Mouse (Mus musculus) spleen, adult 2 months (tissue): ENCODE data around the gene Fam160a1. TPM values are rescaled to one million over a fixed set of nuclear protein-coding genes. Genes with fewer than 3 reads are reported as not detected.

ENCODE experiments used
- DNase-seq, 2 experiments: peaks; one replicate each; pipeline versions ENCODE4 v3.0.0 to v3.0.0-alpha.2; 2012 to 2021; ENCODE audit warnings: low spot score in 2 of 2, low read depth in 1 of 2
- H3K27ac ChIP-seq: fragments of 200-500 bp; 2 replicates; pipeline ENCODE4 v1.5.1; 2012; ENCODE audit warnings: low read length, inconsistent platforms; ENCODE audit not compliant: insufficient read depth
- H3K27me3 ChIP-seq: fragments of 200-500 bp; 2 replicates; pipeline ENCODE4 v1.6.1; 2012; ENCODE audit warnings: mild to moderate bottlenecking, moderate library complexity, low read length, inconsistent platforms; ENCODE audit not compliant: control insufficient read depth, insufficient read depth
- H3K36me3 ChIP-seq: fragments of 200-500 bp; 2 replicates; pipeline ENCODE4 v1.6.1; 2012; ENCODE audit warnings: mild to moderate bottlenecking, low read length, inconsistent platforms; ENCODE audit not compliant: control insufficient read depth, insufficient read depth
- H3K4me1 ChIP-seq: fragments of 200-500 bp; 2 replicates; pipeline ENCODE4 v1.6.1; 2011; ENCODE audit warnings: inconsistent platforms; ENCODE audit not compliant: control insufficient read depth, insufficient read depth, insufficient read length
- H3K4me3 ChIP-seq: fragments of 200-500 bp; 2 replicates; pipeline ENCODE4 v1.5.1; 2011; ENCODE audit warnings: mild to moderate bottlenecking, inconsistent platforms; ENCODE audit not compliant: insufficient read depth, insufficient read length; ENCODE audit errors: extremely low read depth
- CTCF ChIP-seq: fragments of 200-500 bp; IDR thresholded peaks from 2 replicates; pipeline ENCODE4 v1.5.1; 2011; ENCODE audit warnings: mild to moderate bottlenecking, inconsistent platforms; ENCODE audit not compliant: insufficient read depth, insufficient read length, insufficient replicate concordance; ENCODE audit errors: extremely low read depth
- POLR2A ChIP-seq: fragments of 200-500 bp; IDR thresholded peaks from 2 replicates; pipeline ENCODE4 v1.6.1; 2011; ENCODE audit warnings: low read depth, low read length, inconsistent platforms
- WGBS: fragments of 180-500 bp; shearing (Covaris S2); methylation state at CpG from one replicate; pipeline ENCODE4 v1.1.7; 2018; 5-methylcytosine and 5-hydroxymethylcytosine counted together
- polyA plus RNA-seq: library from polyadenylated mRNA; depleted of rRNA; stranded (reverse); fragments of >200 nt; gene quantifications from 2 replicates; pipeline ENCODE4 v1.2.3, GENCODE M21; 2012

Gene Fam160a1
- polyA plus RNA-seq, 1 experiment = 0.58 TPM

- H3K4me3 ChIP-seq = no peak overlapping the region
- H3K4me1 ChIP-seq = no peaks in the 10 kb centered on the region
- no peak overlapping the region for H3K27ac ChIP-seq
- H3K36me3 ChIP-seq = no peaks in the 10 kb centered on the region
- WGBS = 86% methylated on average over 5 of the region's 5 CpGs
- DNase-seq = no peak
- H3K27me3 ChIP-seq = no peaks in the 10 kb centered on the region
- TF ChIP-seq CTCF (no peak), POLR2A (no peak)
Measured at GRCm38 (mm10) chr3:85855947-85856346, 38.9 kb upstream of the Fam160a1 start.

GRCm38 (mm10) chr3:85855043-85855442 is 38.0 kb upstream of the Fam160a1 start:
- no peak for TF ChIP-seq POLR2A
- no peak for TF ChIP-seq CTCF
- Histone ChIP-seq H3K27ac (no peak overlapping the region), H3K27me3 (no peaks in the 10 kb centered on the region), H3K4me3 (no peak overlapping the region), H3K4me1 (no peaks in the 10 kb centered on the region), H3K36me3 (no peaks in the 10 kb centered on the region)
- no peak for DNase-seq
- WGBS = 95% methylated on average over 3 of the region's 3 CpGs

GRCm38 (mm10) chr3:85854143-85854542 is 37.1 kb upstream of the Fam160a1 start:
- DNase-seq = no peak
- TF ChIP-seq CTCF = no peak
- TF ChIP-seq POLR2A = no peak
- Histone ChIP-seq H3K27ac (no peak overlapping the region), H3K4me1 (no peaks in the 10 kb centered on the region), H3K4me3 (no peak overlapping the region), H3K27me3 (no peaks in the 10 kb centered on the region), H3K36me3 (no peaks in the 10 kb centered on the region)
- WGBS = 93% methylated on average over 6 of the region's 6 CpGs

- no peak for DNase-seq
- H3K27ac ChIP-seq = no peak overlapping the region
- no peak for TF ChIP-seq POLR2A
- TF ChIP-seq CTCF = no peak
- H3K4me1 ChIP-seq = no peaks in the 10 kb centered on the region
- no peak overlapping the region for H3K4me3 ChIP-seq
- WGBS = 89% methylated on average over 4 of the region's 4 CpGs
- no peaks in the 10 kb centered on the region for H3K27me3 ChIP-seq
- H3K36me3 ChIP-seq = no peaks in the 10 kb centered on the region
Measured at GRCm38 (mm10) chr3:85853715-85854114, 36.6 kb upstream of the Fam160a1 start.

GRCm38 (mm10) chr3:85850079-85850478 is 33.0 kb upstream of the Fam160a1 start:
- DNase-seq = no peak
- H3K27ac ChIP-seq = no peak overlapping the region
- no peaks in the 10 kb centered on the region for H3K4me1 ChIP-seq
- no peak overlapping the region for H3K4me3 ChIP-seq
- H3K27me3 ChIP-seq = no peaks in the 10 kb centered on the region
- WGBS = 76% methylated on average over 1 of the region's 1 CpGs
- no peak for TF ChIP-seq CTCF
- TF ChIP-seq POLR2A = no peak
- H3K36me3 ChIP-seq = no peaks in the 10 kb centered on the region

GRCm38 (mm10) chr3:85846316-85846715 is 29.2 kb upstream of the Fam160a1 start:
- TF ChIP-seq POLR2A = no peak
- no peak for TF ChIP-seq CTCF
- Histone ChIP-seq H3K27me3 (no peaks in the 10 kb centered on the region), H3K27ac (no peak overlapping the region), H3K36me3 (no peaks in the 10 kb centered on the region), H3K4me3 (no peak overlapping the region), H3K4me1 (no peaks in the 10 kb centered on the region)
- 100% methylated on average over 1 of the region's 1 CpGs for WGBS
- DNase-seq = no peak

- WGBS = 82% methylated on average over 6 of the region's 6 CpGs
- H3K4me1 ChIP-seq = no peaks in the 10 kb centered on the region
- no peak for TF ChIP-seq POLR2A
- TF ChIP-seq CTCF = no peak
- no peaks in the 10 kb centered on the region for H3K36me3 ChIP-seq
- no peaks in the 10 kb centered on the region for H3K27me3 ChIP-seq
- no peak overlapping the region for H3K4me3 ChIP-seq
- no peak overlapping the region for H3K27ac ChIP-seq
- no peak for DNase-seq
Measured at GRCm38 (mm10) chr3:85845341-85845740, 28.2 kb upstream of the Fam160a1 start.

- no peak for TF ChIP-seq CTCF
- TF ChIP-seq POLR2A = no peak
- no peak for DNase-seq
- Histone ChIP-seq H3K36me3 (no peaks in the 10 kb centered on the region), H3K4me1 (no peaks in the 10 kb centered on the region), H3K4me3 (no peak overlapping the region), H3K27me3 (no peaks in the 10 kb centered on the region), H3K27ac (no peak overlapping the region)
Measured at GRCm38 (mm10) chr3:85842881-85843218, 25.8 kb upstream of the Fam160a1 start.
